ENCODE assay signal across 28 mouse cellular contexts in the genomic region with DNA sequence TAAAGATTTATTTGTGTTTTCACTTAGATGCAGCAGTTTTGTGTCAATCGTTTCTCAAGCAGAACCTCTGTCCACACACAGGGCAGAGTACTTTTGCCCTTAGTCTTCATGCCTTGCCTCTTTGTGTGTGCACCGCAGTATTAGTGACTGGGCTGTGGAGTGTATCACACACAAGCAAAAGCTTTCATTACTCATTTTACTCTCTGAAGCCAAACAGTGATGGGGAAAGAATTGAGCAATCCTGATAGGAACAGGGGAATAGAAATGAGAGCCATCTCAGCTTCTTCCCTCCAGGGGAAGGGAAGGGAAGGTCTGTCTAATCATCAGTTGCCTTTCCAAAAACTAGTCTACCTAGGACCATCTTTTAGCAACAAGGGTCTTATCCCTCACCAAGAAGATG. TPM values are rescaled to one million over a fixed set of nuclear protein-coding genes. Genes with fewer than 3 reads are reported as not detected.
"Had no signal": no experiment of that assay in that cellular context is flagged by ENCODE, and none has a peak within 500 bp of the region (broad histone marks: within the 10 kb centered on the region; RNA-seq: fewer than 3 reads in every experiment).

No protein-coding gene starts in this region.

- H3K27ac ChIP-seq: embryonic facial prominence, embryonic 10.5 days; embryonic facial prominence, embryonic 12.5 days; embryonic facial prominence, embryonic 13.5 days; embryonic facial prominence, embryonic 15.5 days; forebrain, embryonic 10.5 days; forebrain, embryonic 12.5 days; forebrain, embryonic 13.5 days; forebrain, embryonic 15.5 days; gastrocnemius, adult 2 months; heart, adult 2 months; heart, embryonic 10.5 days had no signal

- ATAC-seq: forebrain, embryonic 13.5 days; forebrain, embryonic 14.5 days; forebrain, embryonic 15.5 days; forebrain, embryonic 16.5 days; forebrain, postnatal 0 days had no signal

- H3K9ac ChIP-seq: embryonic facial prominence, embryonic 12.5 days; embryonic facial prominence, embryonic 13.5 days; embryonic facial prominence, embryonic 15.5 days; forebrain, embryonic 12.5 days; forebrain, embryonic 13.5 days; forebrain, embryonic 15.5 days; forebrain, postnatal 0 days had no signal

- H3K27me3 ChIP-seq: embryonic facial prominence, embryonic 12.5 days; embryonic facial prominence, embryonic 13.5 days; embryonic facial prominence, embryonic 15.5 days; forebrain, embryonic 12.5 days; forebrain, embryonic 13.5 days; forebrain, embryonic 15.5 days had no signal

- H3K4me2 ChIP-seq: embryonic facial prominence, embryonic 12.5 days; embryonic facial prominence, embryonic 13.5 days; embryonic facial prominence, embryonic 15.5 days; forebrain, embryonic 12.5 days; forebrain, embryonic 13.5 days; forebrain, embryonic 15.5 days had no signal

- H3K9me3 ChIP-seq: embryonic facial prominence, embryonic 10.5 days; embryonic facial prominence, embryonic 12.5 days; embryonic facial prominence, embryonic 13.5 days; embryonic facial prominence, embryonic 15.5 days; forebrain, embryonic 10.5 days; forebrain, embryonic 12.5 days; forebrain, embryonic 13.5 days; forebrain, embryonic 15.5 days; heart, embryonic 10.5 days had no signal

- H3K4me3 ChIP-seq: embryonic facial prominence, embryonic 10.5 days; embryonic facial prominence, embryonic 12.5 days; embryonic facial prominence, embryonic 13.5 days; embryonic facial prominence, embryonic 15.5 days; erythroblast, embryonic 14.5 days; forebrain, embryonic 10.5 days; forebrain, embryonic 12.5 days; forebrain, embryonic 13.5 days; forebrain, embryonic 15.5 days; gastrocnemius, adult 2 months; heart, adult 2 months; heart, embryonic 10.5 days had no signal

- DNase-seq: cerebellum, postnatal 10 days; cerebellum, postnatal 14 days; cerebellum, postnatal 25 days; cerebellum, postnatal 36 days; embryo, embryonic 11 days; forebrain, postnatal 0 days; gastrocnemius, adult 2 months; gastrocnemius, postnatal 10 days; gastrocnemius, postnatal 14 days; gastrocnemius, postnatal 25 days; gastrocnemius, postnatal 36 days; heart, adult 11 months; heart, adult 18-20 months; heart, adult 2 months had no signal

- H3K4me1 ChIP-seq: embryonic facial prominence, embryonic 10.5 days; embryonic facial prominence, embryonic 12.5 days; embryonic facial prominence, embryonic 13.5 days; embryonic facial prominence, embryonic 15.5 days; forebrain, embryonic 10.5 days; forebrain, embryonic 12.5 days; forebrain, embryonic 13.5 days; forebrain, embryonic 15.5 days; heart, embryonic 10.5 days had no signal

RNA-seq across cellular contexts. Expression of a gene that starts 40.6 kb away (rescaled TPM):
- total RNA-seq: common myeloid progenitor, adult 5-6 weeks; gastrocnemius, postnatal 25 days; granulocyte monocyte progenitor cell, adult 5-6 weeks had no signal
